Mouse (Mus musculus): ENCODE results near the gene 1600002K03Rik.

GRCm38 (mm10) chr10:80180288-80180687, 7.5 kb downstream of the 1600002K03Rik start:
- TF ChIP-seq CTCF (conservative IDR thresholded peaks at IDR 0.05; ENCODE audit: low read length) (no peak), NANOG (IDR thresholded peaks at IDR 0.05; ENCODE audit: borderline replicate concordance, low read length) (no peak)
